Mouse (Mus musculus) testis, postnatal 14 days (tissue): ENCODE results near the gene Acad9.

Source experiments
- DNase-seq: peaks from one replicate; pipeline ENCODE4 v3.0.0; 2021; ENCODE audit warnings: low spot score

The Acad9 gene

GRCm38 (mm10) chr3:36065843-36066651 lies at the start of gene Acad9:
TSS of gene Acad9 (plus strand) at chr3:36065979.
- DNase-seq, result peak; percentile 92

DNA sequence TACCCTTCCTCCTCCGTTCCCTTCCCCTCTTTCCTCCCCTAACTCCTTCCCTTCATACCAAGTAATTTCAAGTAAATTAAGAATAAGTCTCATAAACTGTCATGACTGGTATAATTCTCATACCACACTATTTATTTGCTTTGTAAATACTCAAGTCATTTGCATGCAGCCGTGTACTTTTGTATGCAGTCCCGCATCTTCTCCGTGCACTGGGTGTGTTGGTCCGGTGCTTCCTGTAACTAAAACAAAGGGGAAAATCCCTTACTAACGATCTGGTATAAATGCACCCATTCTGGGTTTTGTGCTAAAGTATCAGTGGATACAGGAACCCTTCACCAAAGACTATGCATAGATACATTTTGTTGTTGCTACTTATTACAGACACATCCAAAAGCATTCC lies 40.0 kb upstream of the Acad9 start:
- DNase-seq, result no peak

DNA sequence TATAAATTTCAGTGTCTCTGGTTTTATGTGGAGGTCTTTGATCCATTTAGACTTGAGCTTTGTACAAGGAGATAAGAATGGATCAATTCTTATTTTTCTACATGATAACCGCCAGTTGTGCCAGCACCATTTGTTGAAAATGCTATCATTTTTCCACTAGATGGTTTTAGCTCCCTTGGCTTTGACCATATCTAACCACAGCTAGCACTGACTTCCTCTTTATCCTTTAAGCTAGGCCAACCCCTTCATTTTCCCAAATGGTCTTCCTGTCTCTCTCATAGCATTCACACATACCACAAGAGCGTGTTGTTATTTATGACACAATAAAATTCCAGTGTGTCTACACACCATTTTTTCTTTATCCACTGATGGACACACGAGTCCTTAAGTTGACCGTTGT lies 35.8 kb upstream of the Acad9 start:
- no peak for DNase-seq

GRCm38 (mm10) chr3:36031740-36032510 lies 33.9 kb upstream of the Acad9 start:
- DNase-seq, result no peak

DNA sequence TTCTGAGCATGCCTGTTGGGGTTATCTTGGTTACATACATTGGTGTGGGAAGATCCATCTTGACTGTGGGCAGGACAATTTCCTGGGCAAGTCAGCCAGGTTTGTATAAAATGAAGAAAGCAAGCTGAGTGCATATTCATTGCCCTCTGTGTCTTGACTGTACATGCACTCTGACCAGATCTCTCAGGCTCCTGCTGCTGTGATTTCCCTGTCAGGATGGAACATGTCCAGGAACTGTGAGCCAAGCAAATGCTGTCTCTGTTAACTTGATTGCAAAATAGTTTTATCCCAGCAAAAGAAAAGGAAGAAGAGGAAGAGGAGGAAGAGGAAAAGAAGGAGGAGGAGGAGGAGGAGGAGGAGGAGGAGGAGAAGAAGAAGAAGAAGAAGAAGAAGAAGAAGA lies 21.3 kb upstream of the Acad9 start:
- no peak for DNase-seq

- no peak for DNase-seq
These were observed 20.7 kb upstream of the Acad9 start for GRCm38 (mm10) chr3:36045086-36045485.

- no peak for DNase-seq
These were observed 16.7 kb upstream of the Acad9 start for GRCm38 (mm10) chr3:36049106-36049505.

- DNase-seq, result no peak
These were observed 12.3 kb upstream of the Acad9 start, which contains the start of gene Ccdc144b for GRCm38 (mm10) chr3:36053447-36053846. TSS of gene Ccdc144b (minus strand) at chr3:36053547.

DNA sequence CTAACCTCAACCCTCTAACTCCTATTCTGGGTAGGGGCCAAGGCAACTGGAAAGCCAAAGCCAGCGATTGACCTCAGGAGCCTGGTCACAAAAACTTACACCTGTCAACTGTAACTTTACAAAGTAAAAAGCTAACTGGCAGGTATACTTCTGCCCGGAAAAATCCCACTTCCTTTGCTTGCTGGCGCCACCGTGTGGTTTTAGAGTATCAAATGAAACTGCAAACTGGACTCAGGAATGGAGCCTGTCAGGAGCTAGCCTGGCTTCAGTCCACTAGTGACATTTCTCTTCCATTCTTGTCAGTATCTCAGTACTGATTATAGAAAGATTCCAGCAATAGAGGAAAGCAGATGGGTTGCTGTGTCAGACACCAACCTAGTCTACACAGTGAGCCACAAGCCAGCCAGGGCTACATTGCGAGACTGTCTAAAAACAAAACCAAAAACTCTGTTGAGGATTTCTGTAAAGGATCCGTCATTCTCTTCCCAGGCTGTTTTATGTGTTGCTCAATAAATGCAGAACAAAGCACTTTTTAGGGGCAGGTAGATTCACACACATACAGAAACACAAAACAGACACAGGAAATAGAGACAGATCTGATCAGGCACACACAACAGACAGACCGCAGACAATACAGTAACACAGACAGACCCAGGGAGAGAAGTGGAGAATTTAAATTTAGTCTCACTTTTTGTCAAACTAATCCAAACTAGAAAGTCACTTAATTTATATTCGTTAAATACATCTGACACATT lies 5.5 kb upstream of the Acad9 start:
- peak; percentile 16 for DNase-seq

GRCm38 (mm10) chr3:36064592-36065061 lies 1.2 kb upstream of the Acad9 start:
- no peak for DNase-seq

- DNase-seq, result no peak
These were observed 613 bp upstream of the Acad9 start for GRCm38 (mm10) chr3:36065166-36065565.

- no peak for DNase-seq
These were observed 2.0 kb downstream of the Acad9 start for GRCm38 (mm10) chr3:36067731-36068130.

- no peak for DNase-seq
These were observed 4.7 kb downstream of the Acad9 start for GRCm38 (mm10) chr3:36070436-36070835.

- DNase-seq, result no peak
These were observed 5.3 kb downstream of the Acad9 start for GRCm38 (mm10) chr3:36071047-36071446.

DNA sequence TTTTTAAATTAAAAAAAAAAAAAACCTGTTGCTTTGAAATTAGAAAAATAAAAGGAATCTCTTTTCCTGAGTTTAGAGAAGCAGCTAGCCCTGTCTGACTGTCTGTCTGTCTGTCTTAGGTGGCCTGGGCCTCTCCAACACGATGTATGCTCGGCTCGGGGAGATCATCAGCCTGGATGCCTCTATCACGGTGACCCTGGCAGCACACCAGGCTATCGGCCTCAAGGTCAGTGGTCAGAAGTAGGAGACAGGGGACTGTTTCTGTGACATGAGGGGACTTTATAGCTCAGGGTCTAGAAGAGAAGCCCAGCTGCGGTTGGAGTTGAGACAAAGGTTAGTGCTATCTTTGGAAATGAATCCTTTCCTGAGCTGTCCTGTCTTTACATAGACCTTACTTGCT lies 8.5 kb downstream of the Acad9 start:
- no peak for DNase-seq

- DNase-seq, result no peak
These were observed 9.7 kb downstream of the Acad9 start for GRCm38 (mm10) chr3:36075466-36075865.

DNA sequence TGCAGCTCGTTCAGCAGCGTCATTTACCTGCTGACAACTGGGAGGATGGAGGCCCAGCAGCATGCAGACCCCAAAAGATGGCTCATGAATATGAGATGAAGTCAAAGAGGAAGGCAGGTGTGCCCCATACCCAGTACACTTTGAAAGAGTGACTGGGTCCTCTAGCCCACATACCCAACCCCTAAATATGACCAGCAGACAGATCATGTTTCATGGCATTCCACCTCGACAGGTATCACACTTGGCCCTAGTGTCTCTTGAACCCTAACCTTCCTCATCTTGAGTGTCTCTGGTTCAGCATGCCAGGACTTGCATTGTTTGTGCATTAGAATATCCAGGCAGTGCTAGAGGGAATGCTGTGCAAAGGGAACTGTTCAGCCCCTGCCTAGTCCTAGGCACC lies 11.6 kb downstream of the Acad9 start:
- no peak for DNase-seq

GRCm38 (mm10) chr3:36079886-36080285 lies 14.1 kb downstream of the Acad9 start:
- no peak for DNase-seq

GRCm38 (mm10) chr3:36080741-36081140 lies 15.0 kb downstream of the Acad9 start:
- DNase-seq, result no peak

DNA sequence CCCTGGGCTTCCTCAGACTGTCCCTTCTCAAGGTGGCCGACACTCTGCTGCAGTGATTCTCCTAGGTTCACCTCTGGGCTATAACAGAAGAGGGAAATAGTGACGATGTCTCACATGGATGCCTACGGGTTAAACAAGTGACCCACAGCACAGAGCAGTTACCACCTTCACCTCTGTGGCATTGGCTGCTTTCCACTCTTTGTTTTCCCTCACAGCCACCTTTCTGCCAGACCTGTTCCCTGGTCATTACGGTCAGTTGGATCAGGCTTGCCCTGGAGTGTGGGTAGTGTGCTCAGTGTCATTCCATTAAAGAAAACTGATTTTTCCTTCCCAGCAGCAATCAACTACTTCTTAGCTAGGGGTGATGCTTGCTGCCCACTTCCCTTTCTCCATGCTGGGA lies 17.1 kb downstream of the Acad9 start:
- DNase-seq, result no peak

DNA sequence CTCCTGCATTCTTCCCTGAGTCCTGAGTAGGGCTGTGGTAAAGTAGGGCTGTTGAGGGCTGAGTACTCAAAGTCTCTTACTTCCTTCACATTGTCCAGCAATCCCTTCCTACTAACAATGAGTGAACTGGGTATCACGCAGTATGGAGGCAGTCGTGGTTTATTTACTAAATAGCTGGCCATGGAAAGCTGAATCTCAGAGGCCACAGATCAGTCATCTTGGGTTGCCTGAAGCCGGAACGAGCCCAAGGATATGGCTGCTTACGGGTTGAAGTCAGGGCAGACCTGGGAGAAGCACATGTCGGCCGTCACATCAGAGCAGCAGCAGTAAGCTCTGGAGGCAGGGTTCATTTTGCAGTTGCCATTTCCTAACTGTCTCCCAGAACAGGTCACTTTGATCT lies 17.6 kb downstream of the Acad9 start:
- DNase-seq, result no peak

GRCm38 (mm10) chr3:36085394-36085793 lies 19.6 kb downstream of the Acad9 start:
- DNase-seq, result no peak
